Mouse (Mus musculus) cortical plate, adult 2 months (tissue): Measurements from ENCODE around the gene Ptdss2. TPM values are rescaled to one million over a fixed set of nuclear protein-coding genes. Genes with fewer than 3 reads are reported as not detected.
A peak's percentile ranks its signal among the peaks of the same experiment; 100 is the strongest.

ENCODE experiments used
- H3K27ac ChIP-seq: fragments of 200-500 bp; 2 replicates; pipeline ENCODE4 v1.5.1; 2012; ENCODE audit warnings: low read length, control low read depth, inconsistent platforms; ENCODE audit not compliant: insufficient read depth
- H3K4me1 ChIP-seq: fragments of 200-500 bp; 2 replicates; pipeline ENCODE4 v1.6.1; 2011; ENCODE audit warnings: low read length; ENCODE audit not compliant: control insufficient read depth, insufficient read depth
- H3K4me3 ChIP-seq: fragments of 200-500 bp; 2 replicates; pipeline ENCODE4 v1.5.1; 2011; ENCODE audit warnings: mild to moderate bottlenecking, low read length, control low read depth; ENCODE audit not compliant: insufficient read depth
- CTCF ChIP-seq: fragments of 200-500 bp; IDR thresholded peaks from 2 replicates; pipeline ENCODE4 v1.5.1; 2011; ENCODE audit warnings: mild to moderate bottlenecking, control low read depth, low read length; ENCODE audit not compliant: insufficient read depth; ENCODE audit errors: extremely low read depth
- POLR2A ChIP-seq: fragments of 200-500 bp; IDR thresholded peaks from 2 replicates; pipeline ENCODE4 v1.6.1; 2011; ENCODE audit warnings: mild to moderate bottlenecking, low read length, control low read depth; ENCODE audit not compliant: insufficient read depth; ENCODE audit errors: extremely low read depth
- polyA plus RNA-seq: library from polyadenylated mRNA; depleted of rRNA; stranded (reverse); fragments of >200 nt; gene quantifications from 2 replicates; pipeline ENCODE4 v1.2.3, GENCODE M21; 2012

The Ptdss2 gene
- polyA plus RNA-seq, 1 experiment: 58.9 TPM

DNA sequence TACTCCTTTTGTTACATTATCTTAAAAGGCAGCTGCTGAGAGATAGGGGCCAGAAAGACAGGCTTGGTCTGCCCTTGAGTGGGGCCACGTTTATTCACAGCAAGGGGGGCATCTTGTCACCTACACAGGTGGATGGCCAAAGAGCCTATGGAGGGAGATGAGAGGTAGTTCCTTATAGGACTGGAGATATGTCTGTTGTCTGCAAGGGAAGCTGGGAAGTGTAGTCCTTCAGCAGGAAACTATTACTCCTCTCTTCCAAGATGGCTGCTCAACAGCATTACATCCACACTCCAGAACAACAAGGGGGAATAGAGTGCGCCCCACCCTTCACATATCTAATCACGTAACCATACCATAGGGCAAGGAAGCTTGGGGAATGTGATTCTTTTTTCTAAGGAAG is 2.7 kb upstream of the Ptdss2 start:
- Histone ChIP-seq H3K4me1 (no peaks in the 10 kb centered on the region), H3K4me3 (no peak overlapping the region), H3K27ac (no peak overlapping the region)
- TF ChIP-seq POLR2A (no peak), CTCF (no peak)

DNA sequence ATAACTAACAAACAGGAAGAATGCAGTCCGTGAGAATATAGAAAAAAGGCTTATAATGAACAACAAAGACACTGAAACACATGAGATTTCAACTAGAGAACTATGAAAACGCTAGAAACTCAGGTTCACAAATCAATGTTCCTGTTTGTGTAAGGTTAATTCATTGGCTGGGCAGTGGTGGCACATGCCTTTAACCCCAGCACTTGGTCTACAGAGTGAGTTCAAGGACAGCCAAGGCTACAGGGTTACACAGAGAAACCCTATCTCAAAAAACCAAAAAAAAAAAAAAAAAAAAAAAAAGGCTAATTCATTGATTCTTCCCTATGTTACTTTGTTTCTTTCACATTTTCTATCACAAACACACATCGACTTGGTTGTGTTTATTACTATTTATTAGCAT is 1.6 kb upstream of the Ptdss2 start:
- no peak for TF ChIP-seq POLR2A
- H3K4me3 ChIP-seq: no peak overlapping the region
- H3K4me1 ChIP-seq: no peaks in the 10 kb centered on the region
- no peak overlapping the region for H3K27ac ChIP-seq

DNA sequence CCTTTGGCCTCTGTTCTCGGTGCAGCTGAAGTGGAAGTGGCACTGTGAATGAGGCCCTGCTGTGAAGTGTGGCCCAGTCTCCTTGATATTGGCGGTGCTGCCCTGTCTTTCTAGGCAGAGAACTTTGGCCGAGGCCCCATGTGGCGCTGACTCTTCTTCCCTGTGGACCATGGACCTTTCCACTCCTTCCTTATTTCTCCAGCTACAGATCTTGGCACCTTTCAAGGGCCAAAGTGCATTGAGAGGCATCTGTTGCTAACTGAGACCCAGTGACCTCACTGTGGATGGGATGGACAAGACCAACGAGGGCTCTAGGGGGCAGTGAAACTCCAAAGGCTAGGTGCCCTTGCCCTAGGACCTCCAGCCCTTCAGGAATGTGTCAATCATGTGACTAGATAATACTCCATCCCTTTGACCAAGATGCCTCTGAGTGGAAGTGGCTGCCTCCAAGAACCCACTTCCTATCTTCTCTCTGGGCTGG is 1.1 kb upstream of the Ptdss2 start:
- TF ChIP-seq POLR2A (no peak), CTCF (no peak)
- Histone ChIP-seq H3K4me1 (no peaks in the 10 kb centered on the region), H3K27ac (no peak overlapping the region), H3K4me3 (no peak overlapping the region)

GRCm38 (mm10) chr7:141122689-141123516 is 721 bp downstream of the Ptdss2 start:
- H3K27ac ChIP-seq: peak overlapping the region; percentile 66; the same call in 1 of the 2 replicates
- peak overlapping the region; percentile 66 for H3K4me3 ChIP-seq
- TF ChIP-seq CTCF (no peak), POLR2A (peak; percentile 68; the same call in 1 of the 2 replicates)
- no peaks in the 10 kb centered on the region for H3K4me1 ChIP-seq

- no peak for TF ChIP-seq CTCF
- no peak for TF ChIP-seq POLR2A
- peak overlapping the region; percentile 19; the same call in 1 of the 2 replicates for H3K27ac ChIP-seq
- no peaks in the 10 kb centered on the region for H3K4me1 ChIP-seq
- H3K4me3 ChIP-seq: peak overlapping the region; percentile 66
Observed at GRCm38 (mm10) chr7:141123517-141123856, 1.3 kb downstream of the Ptdss2 start.

DNA sequence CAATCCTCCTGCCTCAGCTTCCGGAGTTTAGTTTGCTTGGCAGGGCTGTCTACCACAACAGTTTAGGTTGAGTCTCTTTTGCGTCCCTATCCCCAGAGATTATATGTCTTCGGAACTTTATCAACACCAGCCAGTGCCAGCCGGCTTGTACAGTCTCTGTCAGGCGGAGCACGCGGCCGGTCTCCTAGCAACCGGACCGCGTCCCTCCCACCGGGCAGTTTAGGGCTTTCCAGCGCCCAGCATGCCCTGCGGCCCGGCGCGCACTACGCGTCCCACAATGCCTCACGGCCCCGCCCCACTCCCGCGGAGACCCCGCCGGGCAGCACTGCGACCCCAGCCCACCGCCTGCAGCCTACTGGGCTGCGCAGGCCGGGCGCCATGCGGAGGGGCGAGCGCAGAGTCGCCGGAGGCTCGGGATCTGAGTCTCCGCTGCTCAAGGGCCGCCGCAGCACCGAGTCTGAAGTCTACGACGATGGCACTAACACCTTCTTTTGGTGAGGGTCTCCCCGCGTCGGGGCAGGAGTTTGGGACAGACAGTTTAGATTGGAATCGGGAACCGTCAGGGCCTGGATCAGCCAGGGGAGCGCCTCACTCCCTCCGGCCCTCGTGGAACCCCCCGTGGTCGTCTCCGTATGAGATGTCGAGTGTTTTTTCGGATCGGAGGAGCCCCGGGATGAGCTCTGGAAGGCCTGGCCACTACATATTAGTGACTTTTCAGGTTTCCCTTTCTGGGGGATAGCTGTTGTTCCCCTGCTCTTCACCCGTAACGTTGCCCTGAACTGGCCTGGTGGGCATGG is 9.0 kb downstream of the Ptdss2 start:
- Histone ChIP-seq H3K27ac (no peak overlapping the region), H3K4me1 (peaks cover 7% of the 10 kb centered on the region), H3K4me3 (peak overlapping the region; percentile 84)
- TF ChIP-seq CTCF (no peak), POLR2A (no peak)

- TF ChIP-seq CTCF: no peak
- no peak for TF ChIP-seq POLR2A
- H3K4me3 ChIP-seq: peak overlapping the region; percentile 84
- peaks cover 7% of the 10 kb centered on the region for H3K4me1 ChIP-seq
- H3K27ac ChIP-seq: no peak overlapping the region
Observed at GRCm38 (mm10) chr7:141131904-141132755, 9.9 kb downstream of the Ptdss2 start.

DNA sequence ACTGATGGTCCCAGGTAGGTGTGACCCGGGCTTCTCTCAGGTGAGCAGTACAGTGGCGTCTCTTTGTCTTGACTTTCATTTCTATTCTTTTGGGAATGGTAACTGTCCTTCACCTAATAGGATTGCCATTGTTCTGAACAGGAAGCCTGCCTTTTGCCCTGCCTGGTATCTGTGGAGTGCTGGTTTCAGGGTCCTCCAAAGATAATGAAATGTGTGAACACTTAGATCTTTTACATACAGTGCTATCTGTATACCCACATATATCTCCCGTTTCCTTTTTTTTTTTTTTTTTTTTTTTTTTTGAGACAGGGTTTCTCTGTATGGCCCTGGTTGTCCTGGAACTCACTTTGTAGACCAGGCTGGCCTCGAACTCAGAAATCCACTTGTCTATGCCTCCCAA is 19.1 kb downstream of the Ptdss2 start:
- no peak overlapping the region for H3K4me3 ChIP-seq
- 0 out of 2 replicates have a peak, but pooled peaks cover 1% of the 10 kb centered on the region for H3K4me1 ChIP-seq
- TF ChIP-seq POLR2A: no peak
- TF ChIP-seq CTCF: no peak

GRCm38 (mm10) chr7:141143112-141143511 is 20.9 kb downstream of the Ptdss2 start:
- no peak overlapping the region for H3K27ac ChIP-seq
- TF ChIP-seq CTCF (peak; percentile 23; the same call in 1 of the 2 replicates), POLR2A (no peak)
- no peak overlapping the region for H3K4me3 ChIP-seq
- H3K4me1 ChIP-seq: 0 out of 2 replicates have a peak, but pooled peaks cover 1% of the 10 kb centered on the region

More for the DNA sequence above, 19.1 kb downstream of the Ptdss2 start:
- no peak overlapping the region for H3K27ac ChIP-seq
